Comparison of ENCODE assay signal across 17 mouse cellular contexts in the genomic region with DNA sequence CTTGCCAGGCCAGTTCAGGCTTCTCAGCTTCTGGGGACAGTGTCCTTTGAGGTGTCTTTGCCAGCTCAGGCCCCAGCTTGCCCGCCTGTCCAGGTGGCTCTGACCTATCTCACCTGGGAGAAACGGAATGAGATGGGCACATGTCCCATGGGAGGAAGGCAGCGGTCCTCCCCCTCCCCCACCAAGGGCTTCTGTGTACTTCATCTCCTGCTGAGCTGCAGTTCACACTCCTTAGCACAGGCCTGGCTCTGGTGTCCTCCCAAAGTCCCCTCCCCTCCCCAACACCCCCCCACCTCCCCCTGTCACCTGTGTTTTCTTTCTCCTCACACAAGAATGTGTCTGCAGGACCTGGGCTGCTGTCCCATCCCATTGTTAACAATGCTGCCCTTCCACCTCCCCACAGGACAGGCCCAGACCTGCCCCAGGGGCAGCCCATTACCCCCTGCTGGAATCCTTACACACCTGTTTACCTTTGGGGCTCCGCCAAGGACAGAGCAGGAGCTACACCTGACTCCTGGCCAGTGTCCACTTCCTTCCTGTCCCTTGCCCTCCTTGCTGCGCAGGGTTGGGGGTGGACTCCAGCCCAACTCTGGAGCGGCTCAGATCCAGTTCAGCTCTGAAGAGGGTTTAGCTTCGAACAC. TPM values are rescaled to one million over a fixed set of nuclear protein-coding genes. Genes with fewer than 3 reads are reported as not detected.
A peak's percentile ranks its signal among the peaks of the same experiment; 100 is the strongest.
DNase-seq lines count a peak whose midpoint lies in the region; TF ChIP-seq lines count a peak whose summit lies in the region.
"Had no signal": no experiment of that assay in that cellular context is flagged by ENCODE, and none has a peak within 500 bp of the region (broad histone marks: within the 10 kb centered on the region; RNA-seq: fewer than 3 reads in every experiment).

No protein-coding gene starts in this region.

- DNase-seq in lung, adult 18-20 months: peak; percentile 44 to 74
- no peak for DNase-seq in lung, postnatal 25 days (ENCODE audit: low spot score)
- DNase-seq in ZHBTc4 (ENCODE audit: low read depth, low spot score): peak; percentile 53
- DNase-seq in urinary bladder, postnatal 14 days (ENCODE audit: low spot score): peak; percentile 84
- DNase-seq in gastrocnemius, adult 8-10 months (ENCODE audit: low spot score in 2 of 2): no peak
- no peak for DNase-seq in cerebellum, postnatal 4 days (ENCODE audit: low spot score in 2 of 2)
- DNase-seq: heart, postnatal 4 days; kidney, postnatal 4 days; layer of hippocampus, postnatal 36 days; left cerebral cortex, postnatal 4 days; right cerebral cortex, postnatal 4 days had no signal

- H3K4me3 ChIP-seq in ES-Bruce4 (ENCODE audit: low read depth, low read length): no peak overlapping the region
- H3K4me3 ChIP-seq: heart, embryonic 12.5 days had no signal

- TF ChIP-seq CTCF in ES-Bruce4 (IDR thresholded peaks at IDR 0.05; ENCODE audit: low read depth, low read length): no peak

- no peak for TF ChIP-seq POLR2A in ES-Bruce4 (IDR thresholded peaks at IDR 0.05; ENCODE audit: insufficient read depth, low read length)

- H3K27me3 ChIP-seq in ES-Bruce4 (ENCODE audit: control insufficient read depth, insufficient read depth, low read length, poor library complexity, severe bottlenecking): no peaks in the 10 kb centered on the region

- peak; percentile 91 for TF ChIP-seq EP300 in ES-Bruce4 (IDR thresholded peaks at IDR 0.05; ENCODE audit: insufficient read depth, low read depth, low read length)

- no peaks in the 10 kb centered on the region for H3K36me3 ChIP-seq in ES-Bruce4 (ENCODE audit: control insufficient read depth, insufficient read depth, low read length, poor library complexity, severe bottlenecking)
- H3K36me3 ChIP-seq: heart, embryonic 12.5 days had no signal

- H3K27ac ChIP-seq in ES-Bruce4 (ENCODE audit: insufficient read depth, low read length): peak overlapping the region; percentile 42
- H3K27ac ChIP-seq: liver, embryonic 14.5 days had no signal

- peaks cover 25% of the 10 kb centered on the region for H3K4me1 ChIP-seq in ES-Bruce4 (ENCODE audit: control insufficient read depth, insufficient read depth, low read length)

- H3K9me3 ChIP-seq in ES-Bruce4 (replicated peaks; ENCODE audit: control insufficient read depth, insufficient read depth, low read length, poor library complexity, severe bottlenecking): no peaks in the 10 kb centered on the region
- H3K9me3 ChIP-seq: heart, embryonic 12.5 days had no signal

- H3K9ac ChIP-seq in ES-Bruce4 (ENCODE audit: low read depth, poor library complexity, severe bottlenecking): 0 out of 2 replicates have a peak overlapping the region, but pooled peaks have one; percentile 10
- H3K9ac ChIP-seq: heart, embryonic 12.5 days; liver, embryonic 14.5 days had no signal

RNA-seq across cellular contexts. Expression of a gene that starts 8.1 kb away (rescaled TPM):
- polyA plus RNA-seq in ES-Bruce4 (2011; ENCODE audit: insufficient read depth, insufficient read length, low read depth, missing spikeins): 11.7 and 12.3 TPM in 2 replicates
- not detected for total RNA-seq in gastrocnemius, adult 8-10 months (2022)
- total RNA-seq: common myeloid progenitor, adult 5-6 weeks; megakaryocyte progenitor cell, adult 5-6 weeks had no signal

RNA-seq across cellular contexts. Expression of a gene that starts 20.1 kb away (rescaled TPM):
- 93.3 and 95.2 TPM in 2 replicates for polyA plus RNA-seq in ES-Bruce4 (2011; ENCODE audit: insufficient read depth, insufficient read length, low read depth, missing spikeins)
- 10 to 100 TPM; 62.3 to 84.9 (median 73.3) TPM for total RNA-seq in gastrocnemius, adult 8-10 months (2022)

RNA-seq across cellular contexts. Expression of a gene that starts 46.3 kb away (rescaled TPM):
- polyA plus RNA-seq in ES-Bruce4 (2011; ENCODE audit: insufficient read depth, insufficient read length, low read depth, missing spikeins): 0.35 and 0.61 TPM in 2 replicates
- total RNA-seq in gastrocnemius, adult 8-10 months (2022): under 1 TPM in 2 of 4 experiments, not detected in 2; 0.20 to 0.24 TPM
- total RNA-seq: common myeloid progenitor, adult 5-6 weeks; heart, postnatal 4 days; layer of hippocampus, postnatal 36 days; megakaryocyte progenitor cell, adult 5-6 weeks had no signal
- polyA plus RNA-seq: forebrain, embryonic 11.5 days; heart, embryonic 12.5 days had no signal

RNA-seq across cellular contexts. Expression of a gene that starts 53.1 kb away (rescaled TPM):
- polyA plus RNA-seq in ES-Bruce4 (2011; ENCODE audit: insufficient read depth, insufficient read length, low read depth, missing spikeins): 101 and 107 TPM in 2 replicates
- 10 to 100 TPM; 86.7 to 99.9 (median 90.8) TPM for total RNA-seq in gastrocnemius, adult 8-10 months (2022)

Comparison
In these comparisons a context has a peak if more than half of its experiments do, and no peak if none do; other contexts are left out.
1. DNase-seq: peak in lung, adult 18-20 months (2 of 2), ZHBTc4 (single experiment) and urinary bladder, postnatal 14 days (single experiment); none in lung, postnatal 25 days (single experiment), gastrocnemius, adult 8-10 months (0 of 2) and cerebellum, postnatal 4 days (0 of 2).